Mouse (Mus musculus) limb, embryonic 11.5 days (tissue): ENCODE data around the gene Slc46a1. TPM values are rescaled to one million over a fixed set of nuclear protein-coding genes. Genes with fewer than 3 reads are reported as not detected.

Experiments used
- ATAC-seq: fragments of 200-750 bp; cut with Nextera tagmentation; 2 replicates; pipeline ENCODE4 v1.8.0; 2017; ENCODE audit warnings: low read depth; ENCODE audit not compliant: insufficient number of reproducible peaks, low FRiP score, low TSS enrichment
- DNase-seq: peaks from one replicate; pipeline ENCODE4 v3.0.0-alpha.2; 2015; ENCODE audit warnings: low spot score
- H3K27ac ChIP-seq: fragments of 300-500 bp; sonication (generic); replicated peaks from 2 replicates; pipeline ENCODE4 v1.5.1; 2014; ENCODE audit warnings: low read depth, mild to moderate bottlenecking, low read length
- H3K27me3 ChIP-seq: fragments of 300-500 bp; sonication (generic); 2 replicates; pipeline ENCODE4 v1.6.1; 2014; ENCODE audit warnings: mild to moderate bottlenecking, low read length, mixed read lengths; ENCODE audit not compliant: control insufficient read depth, insufficient read depth
- H3K36me3 ChIP-seq: fragments of 300-500 bp; sonication (generic); 2 replicates; pipeline ENCODE4 v1.6.1; 2014; ENCODE audit warnings: mild to moderate bottlenecking, low read length, moderate library complexity, mixed read lengths; ENCODE audit not compliant: control insufficient read depth, insufficient read depth
- H3K4me1 ChIP-seq: fragments of 300-500 bp; sonication (generic); 2 replicates; pipeline ENCODE4 v1.6.1; 2014; ENCODE audit warnings: low read length, mixed read lengths; ENCODE audit not compliant: control insufficient read depth, insufficient read depth
- H3K4me2 ChIP-seq: fragments of 300-500 bp; sonication (generic); 2 replicates; pipeline ENCODE4 v1.6.1; 2014; ENCODE audit warnings: low read depth, mild to moderate bottlenecking, moderate library complexity; ENCODE audit not compliant: severe bottlenecking
- H3K4me3 ChIP-seq: fragments of 300-500 bp; sonication (generic); 2 replicates; pipeline ENCODE4 v1.5.1; 2014; ENCODE audit warnings: low read depth, low read length
- H3K9ac ChIP-seq: fragments of 300-500 bp; sonication (generic); 2 replicates; pipeline ENCODE4 v1.6.1; 2014; ENCODE audit warnings: mild to moderate bottlenecking, low read length
- H3K9me3 ChIP-seq: fragments of 300-500 bp; sonication (generic); 2 replicates; pipeline ENCODE4 v1.6.1; 2016; ENCODE audit warnings: low read length; ENCODE audit not compliant: control insufficient read depth
- WGBS: fragments of 180-500 bp; shearing (Covaris S2); extraction: QIAGEN DNeasy Blood & Tissue Kit; methylation state at CpG from one replicate; pipeline ENCODE4 v1.1.7; 2014; 5-methylcytosine and 5-hydroxymethylcytosine counted together
- polyA plus RNA-seq: library from polyadenylated mRNA; unstranded; fragments of >200 nt; fragmentation: Nextera tagmentation; extraction: Ambion mirVana; gene quantifications from 2 replicates; pipeline ENCODE4 v1.2.1, GENCODE M21; 2014

Slc46a1 gene
- polyA plus RNA-seq, 1 experiment from 2014 or later, result 14.9 TPM

DNA sequence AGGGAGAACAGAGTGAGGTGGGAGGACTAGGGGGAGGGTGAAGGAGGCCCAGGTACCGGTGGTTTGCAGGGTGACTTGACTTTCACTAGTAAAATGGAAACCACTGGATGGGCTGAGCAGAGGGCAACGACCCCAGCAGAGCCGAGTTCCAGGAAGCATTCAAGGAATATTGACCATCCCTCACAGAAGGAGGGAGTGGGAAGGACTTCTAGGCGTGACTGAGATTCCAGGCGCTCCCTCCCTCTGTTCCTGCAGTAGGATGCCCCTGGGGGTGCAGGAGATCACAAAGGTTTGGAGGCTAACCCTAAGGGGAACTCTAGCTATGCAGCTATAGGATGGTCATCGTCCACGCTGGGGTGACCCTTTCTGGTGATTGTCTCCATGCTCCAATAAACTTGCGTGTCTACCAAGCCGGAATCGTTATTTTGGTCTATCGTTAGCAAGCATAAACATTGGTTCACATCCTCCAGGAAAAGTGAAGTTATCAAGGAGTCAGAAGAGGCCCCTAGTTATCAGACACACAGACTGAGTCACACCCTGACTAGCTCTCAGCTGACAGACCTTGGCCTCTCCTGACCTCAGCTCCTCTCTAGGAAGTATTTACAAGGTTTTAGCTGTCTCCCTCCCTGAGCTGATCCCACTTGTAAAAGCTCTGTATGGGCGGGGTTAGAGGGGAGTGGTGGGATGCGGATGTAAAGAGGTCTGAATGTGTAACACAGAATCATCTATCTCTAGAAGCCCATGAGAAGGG is 2.0 kb upstream of the Slc46a1 start:
- no peak for DNase-seq
- no peak for ATAC-seq

GRCm38 (mm10) chr11:78465116-78465515 is 381 bp upstream of the Slc46a1 start:
- peak overlapping the region; percentile 91 for H3K4me2 ChIP-seq
- WGBS, result 51% methylated on average over 9 of the region's 9 CpGs
- H3K36me3 ChIP-seq, result no peaks in the 10 kb centered on the region
- no peaks in the 10 kb centered on the region for H3K9me3 ChIP-seq
- peak overlapping the region; percentile 86 for H3K9ac ChIP-seq
- H3K4me3 ChIP-seq, result peak overlapping the region; percentile 78
- H3K27ac ChIP-seq, result no peak overlapping the region
- no peak for ATAC-seq
- H3K4me1 ChIP-seq, result 0 out of 2 replicates have a peak, but pooled peaks cover 3% of the 10 kb centered on the region
- H3K27me3 ChIP-seq, result no peaks in the 10 kb centered on the region
- no peak for DNase-seq

More for the DNA sequence above, 2.0 kb upstream of the Slc46a1 start:
- Histone ChIP-seq H3K27ac (no peak overlapping the region), H3K4me1 (0 out of 2 replicates have a peak, but pooled peaks cover 3% of the 10 kb centered on the region), H3K36me3 (no peaks in the 10 kb centered on the region), H3K9ac (no peak overlapping the region), H3K9me3 (no peaks in the 10 kb centered on the region), H3K27me3 (no peaks in the 10 kb centered on the region), H3K4me2 (no peak overlapping the region), H3K4me3 (no peak overlapping the region)
- 63% methylated on average over 13 of the region's 13 CpGs for WGBS

DNA sequence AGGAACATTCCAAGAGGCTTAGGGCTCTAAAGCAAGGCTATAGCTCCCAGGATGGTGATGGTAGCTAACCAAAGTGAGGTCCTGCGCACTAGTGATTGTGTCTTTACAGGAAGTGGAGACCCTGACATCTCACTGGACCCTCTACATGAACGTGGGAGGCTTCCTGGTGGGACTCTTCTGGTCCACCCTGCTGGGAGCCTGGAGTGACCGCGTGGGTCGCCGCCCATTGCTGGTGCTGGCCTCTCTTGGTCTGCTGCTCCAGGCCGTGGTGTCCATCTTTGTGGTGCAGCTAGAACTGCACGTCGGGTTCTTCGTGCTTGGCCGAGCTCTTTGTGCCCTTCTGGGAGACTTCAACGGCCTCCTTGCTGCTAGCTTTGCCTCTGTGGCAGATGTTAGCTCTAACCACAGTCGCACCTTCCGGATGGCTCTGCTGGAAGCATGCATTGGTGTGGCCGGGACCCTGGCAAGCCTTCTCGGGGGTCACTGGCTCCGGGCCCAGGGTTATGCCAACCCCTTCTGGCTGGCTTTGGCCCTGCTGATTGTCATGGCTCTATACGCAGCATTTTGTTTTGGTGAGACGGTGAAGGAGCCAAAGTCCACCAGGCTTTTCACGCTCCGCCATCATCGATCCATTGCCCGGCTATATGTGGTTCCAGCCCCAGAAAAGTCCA is 880 bp downstream of the Slc46a1 start:
- Histone ChIP-seq H3K9ac (peak overlapping the region; percentile 86; the same call in 1 of the 2 replicates), H3K27me3 (no peaks in the 10 kb centered on the region), H3K36me3 (no peaks in the 10 kb centered on the region), H3K9me3 (no peaks in the 10 kb centered on the region), H3K27ac (peak overlapping the region; percentile 90; the same call in 1 of the 2 replicates), H3K4me1 (0 out of 2 replicates have a peak, but pooled peaks cover 3% of the 10 kb centered on the region), H3K4me3 (peak overlapping the region; percentile 78), H3K4me2 (peak overlapping the region; percentile 91)
- WGBS, result 77% methylated on average over 23 of the region's 23 CpGs
- DNase-seq, result no peak
- ATAC-seq, result peak; percentile 28; the same call in 1 of the 2 replicates

GRCm38 (mm10) chr11:78467515-78467914 is 2.0 kb downstream of the Slc46a1 start:
- Histone ChIP-seq H3K4me1 (0 out of 2 replicates have a peak, but pooled peaks cover 3% of the 10 kb centered on the region), H3K4me2 (no peak overlapping the region), H3K9ac (no peak overlapping the region), H3K9me3 (no peaks in the 10 kb centered on the region), H3K4me3 (no peak overlapping the region), H3K27ac (no peak overlapping the region), H3K27me3 (no peaks in the 10 kb centered on the region), H3K36me3 (no peaks in the 10 kb centered on the region)
- DNase-seq (no peak), ATAC-seq (no peak)
- WGBS, result 86% methylated on average over 7 of the region's 7 CpGs

- no peak overlapping the region for H3K4me3 ChIP-seq
- no peak overlapping the region for H3K27ac ChIP-seq
- no peak overlapping the region for H3K4me2 ChIP-seq
- H3K9ac ChIP-seq, result no peak overlapping the region
- ATAC-seq (no peak), DNase-seq (no peak)
- H3K36me3 ChIP-seq, result no peaks in the 10 kb centered on the region
- WGBS, result 36% methylated on average over 3 of the region's 3 CpGs
- no peaks in the 10 kb centered on the region for H3K9me3 ChIP-seq
- H3K27me3 ChIP-seq, result no peaks in the 10 kb centered on the region
- H3K4me1 ChIP-seq, result 0 out of 2 replicates have a peak, but pooled peaks cover 3% of the 10 kb centered on the region
These were observed 2.4 kb downstream of the Slc46a1 start for GRCm38 (mm10) chr11:78467932-78468331.

DNA sequence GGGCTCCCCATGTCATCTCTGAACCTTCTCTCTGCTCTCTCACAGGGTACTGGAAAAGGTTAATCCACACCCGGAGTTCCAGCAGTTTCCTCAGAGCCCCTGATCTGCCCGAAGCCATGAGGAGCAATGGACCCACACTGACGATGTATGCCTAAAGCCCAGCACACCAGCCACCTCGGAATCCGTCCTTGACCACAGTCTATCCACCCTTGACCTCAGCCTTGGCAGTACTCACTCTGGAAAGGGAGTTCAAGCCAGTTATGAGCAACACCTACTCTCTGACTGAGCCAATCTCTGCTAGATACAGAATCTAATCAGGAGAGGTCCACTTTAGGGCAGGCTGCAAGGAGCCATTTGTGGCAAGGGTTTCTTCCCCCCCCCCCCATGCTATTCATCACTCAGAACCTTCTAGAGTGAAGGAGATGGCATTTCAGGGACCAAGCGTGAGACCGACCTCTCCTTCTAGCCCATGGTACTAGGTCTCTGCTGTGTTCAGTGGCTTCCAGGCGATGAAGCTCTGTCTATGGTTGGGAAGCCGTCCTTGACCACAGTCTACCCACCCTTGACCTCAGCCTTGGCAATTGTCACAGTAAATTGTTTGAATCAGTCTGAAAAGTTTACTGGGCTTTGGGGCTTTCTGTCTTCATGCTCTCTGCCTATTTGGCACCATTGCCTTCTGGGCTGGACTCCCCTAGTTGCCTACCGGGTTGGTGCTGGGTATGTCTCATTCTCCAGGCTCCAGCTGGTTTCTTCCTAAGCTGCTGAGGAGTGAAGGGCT is 6.0 kb downstream of the Slc46a1 start:
- H3K4me2 ChIP-seq, result no peak overlapping the region
- 93% methylated on average over 10 of the region's 10 CpGs for WGBS
- no peak for ATAC-seq

DNA sequence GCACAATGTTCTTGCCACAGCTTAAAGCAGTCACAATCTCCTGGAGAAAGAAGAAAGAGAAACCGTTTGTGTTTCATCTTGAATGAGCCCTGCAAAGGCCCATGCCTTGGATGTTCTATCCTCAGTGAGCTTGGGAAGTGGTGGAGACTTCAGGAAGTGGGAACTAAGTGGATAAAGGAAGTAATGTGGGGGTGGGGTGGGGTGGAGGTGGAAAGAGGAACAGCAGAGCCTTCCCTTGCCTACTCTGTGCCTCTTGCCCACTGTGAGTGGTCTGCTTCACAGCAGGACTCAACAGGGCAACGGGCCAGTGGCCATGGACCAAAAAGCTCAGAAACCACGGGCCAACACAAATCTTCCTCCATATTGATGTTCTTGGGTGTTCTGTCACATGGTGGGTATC is 9.8 kb downstream of the Slc46a1 start:
- ATAC-seq (no peak), DNase-seq (no peak)
- Histone ChIP-seq H3K36me3 (no peaks in the 10 kb centered on the region), H3K9me3 (no peaks in the 10 kb centered on the region), H3K27me3 (no peaks in the 10 kb centered on the region), H3K4me2 (no peak overlapping the region), H3K27ac (no peak overlapping the region), H3K4me1 (no peaks in the 10 kb centered on the region), H3K9ac (no peak overlapping the region), H3K4me3 (no peak overlapping the region)
- 82% methylated on average over 3 of the region's 3 CpGs for WGBS

More for the DNA sequence above, 6.0 kb downstream of the Slc46a1 start:
- no peaks in the 10 kb centered on the region for H3K4me1 ChIP-seq
- no peak overlapping the region for H3K9ac ChIP-seq
- H3K9me3 ChIP-seq, result no peaks in the 10 kb centered on the region
- no peaks in the 10 kb centered on the region for H3K27me3 ChIP-seq
- H3K4me3 ChIP-seq, result no peak overlapping the region
- no peak overlapping the region for H3K27ac ChIP-seq
- no peak for DNase-seq
- no peaks in the 10 kb centered on the region for H3K36me3 ChIP-seq

DNA sequence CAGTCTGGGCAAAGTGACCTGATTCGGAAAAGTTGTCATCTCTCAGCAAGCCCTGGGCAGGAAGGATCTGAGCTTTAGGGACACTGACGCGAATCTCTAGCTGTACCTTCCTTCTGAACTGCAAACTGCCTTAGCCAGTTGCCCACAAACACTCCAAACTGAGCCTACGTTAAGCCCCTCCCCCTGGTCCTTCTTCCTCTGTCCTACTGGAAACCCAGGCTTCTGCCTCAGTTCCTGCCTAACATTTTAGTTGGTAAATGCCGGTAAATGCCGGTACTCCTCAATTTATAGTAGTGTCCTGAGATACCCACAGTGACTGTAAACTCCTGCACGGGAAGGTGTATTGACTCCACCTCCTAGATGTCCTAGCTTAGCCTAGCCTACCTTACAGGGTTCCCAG is 18.1 kb downstream of the Slc46a1 start:
- Histone ChIP-seq H3K36me3 (no peaks in the 10 kb centered on the region), H3K4me3 (no peak overlapping the region), H3K27me3 (peaks cover 23% of the 10 kb centered on the region), H3K27ac (no peak overlapping the region), H3K9me3 (no peaks in the 10 kb centered on the region), H3K9ac (no peak overlapping the region), H3K4me1 (no peaks in the 10 kb centered on the region), H3K4me2 (no peak overlapping the region)
- DNase-seq (no peak), ATAC-seq (no peak)
- 57% methylated on average over 7 of the region's 7 CpGs for WGBS
